Comparison of ENCODE assay signal across 8 mouse cellular contexts in genomic region chr9:20746017-20746660, GRCm38 (mm10). TPM values are rescaled to one million over a fixed set of nuclear protein-coding genes. Genes with fewer than 3 reads are reported as not detected.
A peak's percentile ranks its signal among the peaks of the same experiment; 100 is the strongest.
DNase-seq lines count a peak whose midpoint lies in the region; ATAC-seq and TF ChIP-seq lines count a peak whose summit lies in the region.

Olfm2 (minus strand) TSS chr9:20746349.

- TF ChIP-seq EP300 in CH12.LX (IDR thresholded peaks at IDR 0.05; ENCODE audit: low read length), result no peak

- TF ChIP-seq CTCF in CH12.LX (conservative IDR thresholded peaks at IDR 0.05 in 1 of 2, IDR thresholded peaks at IDR 0.05 in 1 of 2; ENCODE audit: low read depth in 2 of 2, low read length in 2 of 2), result no peak
- TF ChIP-seq CTCF in midbrain, postnatal 0 days (IDR thresholded peaks at IDR 0.05), result 0 out of 2 replicates have a peak, but pooled peaks have one; percentile 4
- no peak for TF ChIP-seq CTCF in thymus, adult 2 months (IDR thresholded peaks at IDR 0.05; ENCODE audit: borderline replicate concordance, control insufficient read depth, extremely low read depth, insufficient read depth, low read length, poor library complexity)

- no peak for TF ChIP-seq RAD21 in CH12.LX (IDR thresholded peaks at IDR 0.05; ENCODE audit: low read depth, low read length)

- in situ Hi-C loops in CH12.LX (cut with MboI; ENCODE audit: low pct_ligation_motif_present, low pct_unique_long_range_greater_than_20kb, low sequenced_read_pairs), result no loop called here

- H3K9me3 ChIP-seq in heart, embryonic 10.5 days, result no peaks in the 10 kb centered on the region
- peaks cover 6% of the 10 kb centered on the region for H3K9me3 ChIP-seq in CH12.LX (replicated peaks; ENCODE audit: low read length)
- H3K9me3 ChIP-seq in embryonic facial prominence, embryonic 13.5 days, result no peaks in the 10 kb centered on the region
- H3K9me3 ChIP-seq in midbrain, postnatal 0 days (ENCODE audit: low read length), result no peaks in the 10 kb centered on the region

- peaks cover 17% of the 10 kb centered on the region for H3K4me1 ChIP-seq in heart, embryonic 10.5 days
- no peaks in the 10 kb centered on the region; a peak in 1 of 4 replicates for H3K4me1 ChIP-seq in CH12.LX (ENCODE audit: control insufficient read depth in 1 of 2, insufficient read depth in 2 of 2)
- peaks cover 16% of the 10 kb centered on the region for H3K4me1 ChIP-seq in embryonic facial prominence, embryonic 13.5 days
- H3K4me1 ChIP-seq in midbrain, postnatal 0 days (ENCODE audit: insufficient read depth, low read length), result no peaks in the 10 kb centered on the region
- H3K4me1 ChIP-seq in thymus, adult 2 months (replicated peaks; ENCODE audit: control insufficient read depth, insufficient read depth, low read length), result no peaks in the 10 kb centered on the region

- WGBS in heart, embryonic 10.5 days, result under 1% methylated on average over 50 of the region's 50 CpGs
- under 1% methylated on average over 37 of the region's 50 CpGs for WGBS in embryonic facial prominence, embryonic 13.5 days
- WGBS in midbrain, postnatal 0 days, result under 1% methylated on average over 40 of the region's 50 CpGs
- 3% methylated on average over 29 of the region's 50 CpGs for WGBS in thymus, adult 2 months

- H3K27ac ChIP-seq in heart, embryonic 10.5 days, result peak within 1 kb of the TSS; percentile 77
- no peak within 1 kb of the TSS for H3K27ac ChIP-seq in CH12.LX (ENCODE audit: insufficient read depth, low read depth)
- no peak within 1 kb of the TSS for H3K27ac ChIP-seq in embryonic facial prominence, embryonic 13.5 days
- peak within 1 kb of the TSS; percentile 70 for H3K27ac ChIP-seq in midbrain, postnatal 0 days (ENCODE audit: low read depth, low read length)
- no peak within 1 kb of the TSS for H3K27ac ChIP-seq in thymus, adult 2 months (ENCODE audit: control insufficient read depth, insufficient read depth, low read length)

- H3K4me3 ChIP-seq in heart, embryonic 10.5 days, result peak within 1 kb of the TSS; percentile 70
- no peak within 1 kb of the TSS for H3K4me3 ChIP-seq in CH12.LX (replicated peaks in 1 of 3; ENCODE audit: low read depth in 2 of 3, low read length in 2 of 3, poor library complexity in 1 of 3)
- H3K4me3 ChIP-seq in embryonic facial prominence, embryonic 13.5 days, result peak within 1 kb of the TSS; percentile 54
- H3K4me3 ChIP-seq in midbrain, postnatal 0 days (ENCODE audit: low read depth, low read length), result peak within 1 kb of the TSS; percentile 79
- H3K4me3 ChIP-seq in thymus, adult 2 months (ENCODE audit: control insufficient read depth, insufficient read depth, low read length), result no peak within 1 kb of the TSS

- no peaks in the 10 kb centered on the region for H3K79me2 ChIP-seq in CH12.LX (replicated peaks; ENCODE audit: control insufficient read depth, extremely low read depth, insufficient read depth, poor library complexity, severe bottlenecking)

- TF ChIP-seq POLR2A in CH12.LX (IDR thresholded peaks at IDR 0.05; ENCODE audit: low read depth, low read length), result no peak
- no peak for TF ChIP-seq POLR2A in thymus, adult 2 months (IDR thresholded peaks at IDR 0.05; ENCODE audit: control insufficient read depth, extremely low read depth, insufficient read depth, low read length, poor library complexity)

- no peak within 1 kb of the TSS for H3K9ac ChIP-seq in CH12.LX (ENCODE audit: insufficient read depth, low read depth)
- peak within 1 kb of the TSS; percentile 73 for H3K9ac ChIP-seq in embryonic facial prominence, embryonic 13.5 days
- peak within 1 kb of the TSS; percentile 85 for H3K9ac ChIP-seq in midbrain, postnatal 0 days (replicated peaks; ENCODE audit: low read length, poor library complexity, severe bottlenecking)

- peak; percentile 40 for ATAC-seq in embryonic facial prominence, embryonic 13.5 days (ENCODE audit: insufficient number of reproducible peaks, insufficient read depth, low FRiP score, low TSS enrichment, low read depth)
- peak; percentile 45 for ATAC-seq in midbrain, postnatal 0 days (ENCODE audit: low FRiP score)

- H3K27me3 ChIP-seq in heart, embryonic 10.5 days (ENCODE audit: insufficient read depth, poor library complexity, severe bottlenecking), result peaks cover 71% of the 10 kb centered on the region
- peaks cover 90% of the 10 kb centered on the region for H3K27me3 ChIP-seq in CH12.LX (replicated peaks)
- H3K27me3 ChIP-seq in embryonic facial prominence, embryonic 13.5 days, result peaks cover 57% of the 10 kb centered on the region
- no peaks in the 10 kb centered on the region for H3K27me3 ChIP-seq in midbrain, postnatal 0 days (ENCODE audit: insufficient read depth, low read length)
- H3K27me3 ChIP-seq in thymus, adult 2 months (ENCODE audit: control insufficient read depth, insufficient read depth, low read length), result peaks cover 2% of the 10 kb centered on the region; the same call in 1 of the 2 replicates

- H3K36me3 ChIP-seq in heart, embryonic 10.5 days, result no peaks in the 10 kb centered on the region
- no peaks in the 10 kb centered on the region for H3K36me3 ChIP-seq in CH12.LX (replicated peaks in 1 of 2; ENCODE audit: control insufficient read depth in 1 of 2, insufficient read depth in 1 of 2, low read length in 1 of 2)
- H3K36me3 ChIP-seq in embryonic facial prominence, embryonic 13.5 days, result no peaks in the 10 kb centered on the region
- H3K36me3 ChIP-seq in midbrain, postnatal 0 days (ENCODE audit: insufficient read depth, low read length), result no peaks in the 10 kb centered on the region; the same call in 1 of the 2 replicates
- H3K36me3 ChIP-seq in thymus, adult 2 months (ENCODE audit: control insufficient read depth, insufficient read depth, low read length), result no peaks in the 10 kb centered on the region

- DNase-seq in heart, embryonic 10.5 days (ENCODE audit: low spot score), result no peak
- no peak for DNase-seq in heart, adult 9 months (ENCODE audit: low spot score in 2 of 2)
- no peak for DNase-seq in CH12.LX (ENCODE audit: extremely low read depth)
- DNase-seq in layer of hippocampus, postnatal 36 days, result no peak
- peak; percentile 49 for DNase-seq in midbrain, postnatal 0 days (ENCODE audit: low spot score)
- DNase-seq in gastrocnemius, postnatal 10 days, result no peak
- DNase-seq in thymus, adult 2 months, result no peak

- dilution Hi-C loops in CH12.LX (cut with MboI; ENCODE audit: extremely low pct_ligation_motif_present, extremely low pct_unique_long_range_greater_than_20kb, low sequenced_read_pairs), result no loop called here

- H3K4me2 ChIP-seq in CH12.LX (ENCODE audit: insufficient read depth, low read depth, poor library complexity, severe bottlenecking), result peak within 1 kb of the TSS; percentile 77
- H3K4me2 ChIP-seq in embryonic facial prominence, embryonic 13.5 days, result peak within 1 kb of the TSS; percentile 87
- peak within 1 kb of the TSS; percentile 85 for H3K4me2 ChIP-seq in midbrain, postnatal 0 days (ENCODE audit: low read depth, low read length, poor library complexity, severe bottlenecking)

TF ChIP-seq in CH12.LX, 34 proteins besides CTCF, POLR2A, EP300 and RAD21:
- TF ChIP-seq JUN (IDR thresholded peaks at IDR 0.05; ENCODE audit: insufficient read depth, low read depth, low read length) (no peak), TCF12 (IDR thresholded peaks at IDR 0.05; ENCODE audit: low read depth, low read length) (no peak), USF2 (conservative IDR thresholded peaks at IDR 0.05; ENCODE audit: low read depth, low read length) (no peak), SIN3A (IDR thresholded peaks at IDR 0.05; ENCODE audit: low read length) (no peak), TBP (conservative IDR thresholded peaks at IDR 0.05; ENCODE audit: low read depth, low read length) (no peak), ZC3H11A (IDR thresholded peaks at IDR 0.05; ENCODE audit: low read depth, low read length) (no peak), NRF1 (IDR thresholded peaks at IDR 0.05; ENCODE audit: low read depth, low read length) (no peak), IRF4 (IDR thresholded peaks at IDR 0.05; ENCODE audit: low read depth, low read length) (no peak), GABPA (IDR thresholded peaks at IDR 0.05; ENCODE audit: insufficient replicate concordance, low read depth, low read length) (no peak), E2F4 (IDR thresholded peaks at IDR 0.05; ENCODE audit: insufficient replicate concordance, low read depth, low read length) (no peak), MAZ (IDR thresholded peaks at IDR 0.05; ENCODE audit: low read depth, low read length) (no peak), CHD1 (IDR thresholded peaks at IDR 0.05; ENCODE audit: low read depth, low read length) (no peak), KAT2A (IDR thresholded peaks at IDR 0.05; ENCODE audit: insufficient replicate concordance, low read length) (no peak)
TF ChIP-seq in CH12.LX: peak in this region for 0.

RNA-seq across cellular contexts. Expression of gene Olfm2, which starts in this region (rescaled TPM):
- polyA plus RNA-seq in heart, embryonic 10.5 days (2016; fragmentation: Nextera tagmentation; extraction: Ambion mirVana), result 1.3 and 3.2 TPM in 2 replicates
- 0.08 TPM in 1 of 2 replicates, not detected in the other for total RNA-seq in CH12.LX (2012; rRNA removed)
- total RNA-seq in CH12.LX (2014; rRNA removed), result not detected in 2 replicates
- 0.14 and 0.47 TPM in 2 replicates for polyA plus RNA-seq in CH12.LX (2012; ENCODE audit: insufficient read length, low read depth)
- 15.9 and 16.3 TPM in 2 replicates for polyA plus RNA-seq in embryonic facial prominence, embryonic 13.5 days (2015; fragmentation: Nextera tagmentation; extraction: Ambion mirVana)
- total RNA-seq in layer of hippocampus, postnatal 36 days (2021), result 10 to 100 TPM; 36.1 to 39.1 TPM
- total RNA-seq in midbrain, postnatal 0 days (2014; rRNA removed), result 301 and 342 TPM in 2 replicates
- polyA plus RNA-seq in midbrain, postnatal 0 days (2015; fragmentation: Nextera tagmentation; extraction: Ambion mirVana), result 245 and 273 TPM in 2 replicates
- under 1 TPM; 0.52 TPM for total RNA-seq in gastrocnemius, postnatal 10 days (2021)
- polyA plus RNA-seq in thymus, adult 2 months (2012; rRNA removed), result 0.51 and 0.93 TPM in 2 replicates

Comparison
In these comparisons a context has a peak if more than half of its experiments do, and no peak if none do; other contexts are left out.
1. RNA of gene Olfm2 (total RNA-seq): 301 to 342 TPM in midbrain, postnatal 0 days and 36.1 to 39.1 TPM in layer of hippocampus, postnatal 36 days; 0.52 TPM in gastrocnemius, postnatal 10 days and 0.08 TPM in CH12.LX; every median in the first group is over 10 times any median in the second.
2. RNA of gene Olfm2 (polyA plus RNA-seq): 245 to 273 TPM in midbrain, postnatal 0 days; 15.9 to 16.3 TPM in embryonic facial prominence, embryonic 13.5 days, 1.3 to 3.2 TPM in heart, embryonic 10.5 days, 0.51 to 0.93 TPM in thymus, adult 2 months and 0.14 to 0.47 TPM in CH12.LX; every median in the first group is over 10 times any median in the second.
3. H3K27ac ChIP-seq: peak in heart, embryonic 10.5 days (single experiment) and midbrain, postnatal 0 days (single experiment); none in CH12.LX (single experiment), embryonic facial prominence, embryonic 13.5 days (single experiment) and thymus, adult 2 months (single experiment).
4. H3K4me3 ChIP-seq: peak in heart, embryonic 10.5 days (single experiment), embryonic facial prominence, embryonic 13.5 days (single experiment) and midbrain, postnatal 0 days (single experiment); none in CH12.LX (0 of 3) and thymus, adult 2 months (single experiment).
5. Peak in every context shown above with its lines, with median percentiles within 50 percentile points of each other: H3K4me2 ChIP-seq.